Mouse (Mus musculus) CH12.LX (cell line): ENCODE data around the gene Zfp94. TPM values are rescaled to one million over a fixed set of nuclear protein-coding genes. Genes with fewer than 3 reads are reported as not detected.

Experiments used
- DNase-seq: peaks from one replicate; pipeline ENCODE4 v3.0.0-alpha.2; 2013; ENCODE audit errors: extremely low read depth
- H3K27ac ChIP-seq: 2 replicates; pipeline ENCODE4 v1.5.1; 2012; ENCODE audit warnings: low read depth, mild to moderate bottlenecking, control low read depth, moderate library complexity; ENCODE audit not compliant: insufficient read depth
- H3K27me3 ChIP-seq: replicated peaks from 2 replicates; pipeline ENCODE3; 2012; ENCODE audit warnings: inconsistent platforms
- H3K36me3 ChIP-seq, 2 experiments: replicated peaks in 1 of 2; 2 replicates each; pipeline versions ENCODE3 to v1.6.1; 2012; ENCODE audit warnings: inconsistent platforms in 1 of 2, low read length in 1 of 2, mild to moderate bottlenecking in 1 of 2, mixed read lengths in 1 of 2, moderate library complexity in 1 of 2; ENCODE audit not compliant: control insufficient read depth in 1 of 2, insufficient read depth in 1 of 2
- H3K4me1 ChIP-seq, 2 experiments: 2 replicates each; pipeline ENCODE4 v1.6.1; 2012; ENCODE audit warnings: inconsistent platforms in 1 of 2, moderate library complexity in 1 of 2; ENCODE audit not compliant: insufficient read depth in 2 of 2, control insufficient read depth in 1 of 2
- H3K4me2 ChIP-seq: 2 replicates; pipeline ENCODE4 v1.6.1; 2012; ENCODE audit warnings: low read depth, mild to moderate bottlenecking, control low read depth; ENCODE audit not compliant: poor library complexity, insufficient read depth, severe bottlenecking
- H3K4me3 ChIP-seq, 3 experiments: fragments of 150-350 bp in 1 of 3; sonication (generic) in 1 of 3; replicated peaks in 1 of 3; 2 replicates each; pipeline versions ENCODE3 to v1.5.1; 2011 to 2012; ENCODE audit warnings: low read depth in 2 of 3, low read length in 2 of 3, mild to moderate bottlenecking in 2 of 3, moderate library complexity in 2 of 3, control low read depth in 1 of 3, improper control_type of control experiment in 1 of 3, inconsistent platforms in 1 of 3, mixed read lengths in 1 of 3; ENCODE audit not compliant: poor library complexity in 1 of 3
- H3K79me2 ChIP-seq: replicated peaks from 2 replicates; pipeline ENCODE4 v1.6.1; 2012; ENCODE audit warnings: mild to moderate bottlenecking, moderate library complexity; ENCODE audit not compliant: control insufficient read depth, poor library complexity, insufficient read depth, severe bottlenecking; ENCODE audit errors: extremely low read depth
- H3K9ac ChIP-seq: 2 replicates; pipeline ENCODE4 v1.6.1; 2012; ENCODE audit warnings: low read depth, mild to moderate bottlenecking, control low read depth, moderate library complexity; ENCODE audit not compliant: insufficient read depth
- H3K9me3 ChIP-seq: replicated peaks from 2 replicates; pipeline ENCODE3; 2012; ENCODE audit warnings: low read length, inconsistent platforms, mixed read lengths
- BHLHE40 ChIP-seq: IDR thresholded peaks from 2 replicates; pipeline ENCODE4 v1.6.1; 2011; ENCODE audit warnings: mild to moderate bottlenecking, low read depth, low read length, improper control_type of control experiment
- CHD1 ChIP-seq: IDR thresholded peaks from 2 replicates; pipeline ENCODE4 v1.6.1; 2012; ENCODE audit warnings: low read depth, low read length, improper control_type of control experiment, inconsistent platforms
- CHD2 ChIP-seq: IDR thresholded peaks from 2 replicates; pipeline ENCODE4 v1.6.1; 2011; ENCODE audit warnings: low read length, improper control_type of control experiment
- CTCF ChIP-seq, 2 experiments: IDR thresholded peaks in 1 of 2; conservative IDR thresholded peaks in 1 of 2; 2 replicates each; pipeline ENCODE4 v1.5.1; 2011 to 2012; ENCODE audit warnings: low read depth in 2 of 2, low read length in 2 of 2, improper control_type of control experiment in 1 of 2, inconsistent platforms in 1 of 2, mild to moderate bottlenecking in 1 of 2, moderate library complexity in 1 of 2
- E2F4 ChIP-seq: IDR thresholded peaks from 2 replicates; pipeline ENCODE4 v1.6.1; 2011; ENCODE audit warnings: low read depth, low read length, improper control_type of control experiment; ENCODE audit not compliant: insufficient replicate concordance
- ELF1 ChIP-seq: IDR thresholded peaks from 2 replicates; pipeline ENCODE4 v1.6.1; 2014; ENCODE audit warnings: low read depth, mild to moderate bottlenecking, inconsistent platforms, low read length, improper control_type of control experiment
- IRF4 ChIP-seq: IDR thresholded peaks from 2 replicates; pipeline ENCODE4 v1.6.1; 2014; ENCODE audit warnings: low read depth, mild to moderate bottlenecking, inconsistent platforms, low read length, improper control_type of control experiment
- JUN ChIP-seq: IDR thresholded peaks from 2 replicates; pipeline ENCODE4 v1.6.1; 2011; ENCODE audit warnings: low read depth, mild to moderate bottlenecking, low read length, improper control_type of control experiment, moderate library complexity; ENCODE audit not compliant: insufficient read depth
- JUND ChIP-seq: conservative IDR thresholded peaks from 2 replicates; pipeline ENCODE4 v1.6.1; 2011; ENCODE audit warnings: low read depth, low read length, improper control_type of control experiment
- MAX ChIP-seq: IDR thresholded peaks from 2 replicates; pipeline ENCODE4 v1.6.1; 2011; ENCODE audit warnings: low read length, improper control_type of control experiment
- MEF2A ChIP-seq: IDR thresholded peaks from 2 replicates; pipeline ENCODE4 v1.6.1; 2014; ENCODE audit warnings: low read depth, mild to moderate bottlenecking, inconsistent platforms, low read length, improper control_type of control experiment, borderline replicate concordance
- MXI1 ChIP-seq: IDR thresholded peaks from 2 replicates; pipeline ENCODE4 v1.6.1; 2011; ENCODE audit warnings: mild to moderate bottlenecking, low read depth, low read length, improper control_type of control experiment
- MYC ChIP-seq: IDR thresholded peaks from 2 replicates; pipeline ENCODE4 v1.6.1; 2011; ENCODE audit warnings: low read depth, mild to moderate bottlenecking, improper control_type of control experiment, low read length
- NRF1 ChIP-seq: IDR thresholded peaks from 2 replicates; pipeline ENCODE4 v1.6.1; 2014; ENCODE audit warnings: low read depth, mild to moderate bottlenecking, inconsistent platforms, low read length, improper control_type of control experiment, moderate library complexity
- POLR2AphosphoS2 ChIP-seq: IDR thresholded peaks from 2 replicates; pipeline ENCODE4 v1.6.1; 2011; ENCODE audit warnings: low read depth, low read length, improper control_type of control experiment
- RAD21 ChIP-seq: IDR thresholded peaks from 2 replicates; pipeline ENCODE4 v1.6.1; 2011; ENCODE audit warnings: low read depth, mild to moderate bottlenecking, low read length, improper control_type of control experiment, moderate library complexity
- SMC3 ChIP-seq: IDR thresholded peaks from 2 replicates; pipeline ENCODE4 v1.6.1; 2011; ENCODE audit warnings: low read depth, low read length, improper control_type of control experiment
- TBP ChIP-seq: conservative IDR thresholded peaks from 2 replicates; pipeline ENCODE4 v1.6.1; 2011; ENCODE audit warnings: low read depth, low read length, improper control_type of control experiment
- TCF12 ChIP-seq: IDR thresholded peaks from 2 replicates; pipeline ENCODE4 v1.6.1; 2014; ENCODE audit warnings: low read depth, mild to moderate bottlenecking, inconsistent platforms, low read length, improper control_type of control experiment
- USF1 ChIP-seq: IDR thresholded peaks from 2 replicates; pipeline ENCODE4 v1.6.1; 2014; ENCODE audit warnings: low read depth, mild to moderate bottlenecking, inconsistent platforms, low read length, improper control_type of control experiment
- ZC3H11A ChIP-seq: IDR thresholded peaks from 2 replicates; pipeline ENCODE4 v1.6.1; 2012; ENCODE audit warnings: low read depth, mild to moderate bottlenecking, inconsistent platforms, low read length, improper control_type of control experiment
- ZKSCAN1 ChIP-seq: IDR thresholded peaks from 2 replicates; pipeline ENCODE4 v1.6.1; 2012; ENCODE audit warnings: low read depth, inconsistent platforms, low read length, improper control_type of control experiment, borderline replicate concordance
- ZNF384 ChIP-seq: IDR thresholded peaks from 2 replicates; pipeline ENCODE4 v1.6.1; 2012; ENCODE audit warnings: low read depth, low read length, improper control_type of control experiment, inconsistent platforms
- dilution Hi-C: fragments of 300-500 bp; cut with MboI; formaldehyde crosslinking; loops from 2 replicates; pipeline ENCODE4 v1.14.3; 2020; ENCODE audit warnings: low sequenced_read_pairs; ENCODE audit not compliant: extremely low pct_unique_long_range_greater_than_20kb, extremely low pct_ligation_motif_present
- in situ Hi-C: fragments of 300-500 bp; cut with MboI; formaldehyde crosslinking; loops from 3 replicates; pipeline ENCODE4 v1.14.3; 2019; ENCODE audit warnings: low sequenced_read_pairs, low pct_ligation_motif_present, low pct_unique_long_range_greater_than_20kb, mixed read lengths
- polyA plus RNA-seq: library from polyadenylated mRNA; unstranded; fragments of >175 nt; gene quantifications from 2 replicates; pipeline ENCODE4 v1.2.1, GENCODE M21; 2012; ENCODE audit warnings: low read depth; ENCODE audit not compliant: insufficient read length
- total RNA-seq, 2 experiments: library from RNA; depleted of rRNA; stranded (reverse); fragments of 300-350 nt in 1 of 2; fragments of >200 nt in 1 of 2; gene quantifications; 2 replicates each; pipeline ENCODE4 v1.2.3; 2012 to 2014

Zfp94 gene
- total and polyA plus RNA-seq, 3 experiments: 3.3 to 6.0 (median 4.5) TPM

- in situ Hi-C loops (loop anchor here (10.0 kb wide), 1 partner anchor 142 kb away; no protein-coding TSS in a partner anchor), dilution Hi-C loops (no loop called here)
- Histone ChIP-seq H3K9ac (no peak overlapping the region), H3K4me2 (no peak overlapping the region), H3K27me3 (no peaks in the 10 kb centered on the region), H3K4me3 (no peak overlapping the region), H3K4me1 (no peaks in the 10 kb centered on the region), H3K9me3 (no peaks in the 10 kb centered on the region), H3K27ac (no peak overlapping the region), H3K36me3 (peaks cover 3 to 56% of the 10 kb centered on the region in 2 experiments), H3K79me2 (no peaks in the 10 kb centered on the region)
- TF ChIP-seq SMC3 (no peak), CHD2 (no peak), MEF2A (no peak), CTCF (conservative IDR thresholded peaks at IDR 0.05 in 1 of 2, IDR thresholded peaks at IDR 0.05 in 1 of 2; ENCODE audit: low read depth in 2 of 2, low read length in 2 of 2) (no peak), MYC (no peak), TCF12 (no peak), USF1 (no peak), IRF4 (no peak), NRF1 (no peak), ELF1 (no peak), ZC3H11A (no peak), ZNF384 (no peak), JUND (no peak), BHLHE40 (no peak), E2F4 (no peak), ZKSCAN1 (no peak), TBP (no peak), MAX (no peak), JUN (no peak), MXI1 (no peak)
- no peak for DNase-seq
These were observed 20.1 kb downstream of the Zfp94 start for GRCm38 (mm10) chr7:24296386-24296785.

GRCm38 (mm10) chr7:24295376-24295775 lies 21.1 kb downstream of the Zfp94 start:
- in situ Hi-C loops (loop anchor here (10.0 kb wide), 1 partner anchor 141 kb away; no protein-coding TSS in a partner anchor), dilution Hi-C loops (no loop called here)
- Histone ChIP-seq H3K79me2 (no peaks in the 10 kb centered on the region), H3K27ac (no peak overlapping the region), H3K27me3 (no peaks in the 10 kb centered on the region), H3K9ac (no peak overlapping the region), H3K9me3 (no peaks in the 10 kb centered on the region), H3K4me3 (no peak overlapping the region), H3K36me3 (peaks cover 5 to 65% of the 10 kb centered on the region in 2 experiments), H3K4me1 (peaks cover 0 to under 1% of the 10 kb centered on the region in 2 experiments; a peak in 1 of 4 replicates), H3K4me2 (no peak overlapping the region)
- DNase-seq: no peak
- TF ChIP-seq TBP (no peak), ZC3H11A (no peak), CHD1 (no peak), RAD21 (no peak), CHD2 (no peak), JUN (no peak), ZKSCAN1 (no peak), MEF2A (no peak), USF1 (no peak), ELF1 (no peak), IRF4 (no peak), POLR2AphosphoS2 (no peak), BHLHE40 (no peak), SMC3 (no peak)
